In the genomic region with DNA sequence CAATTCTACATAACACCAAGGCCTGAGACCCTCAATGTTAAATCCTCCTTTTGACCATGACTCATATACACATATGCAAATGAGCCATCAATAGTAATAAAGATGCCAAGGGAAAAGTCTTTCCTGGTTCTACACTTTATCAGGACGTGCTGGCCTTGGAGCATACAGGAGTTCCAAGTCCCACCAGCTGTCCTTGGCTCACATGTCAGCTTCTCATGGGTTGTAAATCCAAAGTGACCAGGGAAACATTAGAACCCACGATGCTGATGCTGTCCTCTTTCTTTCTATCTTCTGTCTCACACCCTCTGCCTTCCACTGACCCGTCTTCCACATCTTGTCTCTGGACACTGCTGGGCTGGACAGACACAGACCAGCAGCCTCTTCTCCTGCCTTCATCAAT, we compare ENCODE assay signal across 1 mouse cellular context.
A peak's percentile ranks its signal among the peaks of the same experiment; 100 is the strongest.
TF ChIP-seq lines count a peak whose summit lies in the region.

No protein-coding gene starts in this region.

TF ChIP-seq in CH12.LX, 34 proteins besides CTCF, POLR2A, EP300 and RAD21:
- TF ChIP-seq SIN3A (IDR thresholded peaks at IDR 0.05; ENCODE audit: low read length) (no peak), ZMIZ1 (IDR thresholded peaks at IDR 0.05; ENCODE audit: low read depth, low read length) (no peak), TBP (conservative IDR thresholded peaks at IDR 0.05; ENCODE audit: low read depth, low read length) (0 out of 2 replicates have a peak, but pooled peaks have one; percentile 36), MYC (IDR thresholded peaks at IDR 0.05; ENCODE audit: low read depth, low read length) (no peak)
